Mouse (Mus musculus): Measurements from ENCODE around the gene Dok5. TPM values are rescaled to one million over a fixed set of nuclear protein-coding genes. Genes with fewer than 3 reads are reported as not detected.

The Dok5 gene
- total RNA-seq, 2 experiments from 2014 or later, result 0.36 to 0.96 TPM

DNA sequence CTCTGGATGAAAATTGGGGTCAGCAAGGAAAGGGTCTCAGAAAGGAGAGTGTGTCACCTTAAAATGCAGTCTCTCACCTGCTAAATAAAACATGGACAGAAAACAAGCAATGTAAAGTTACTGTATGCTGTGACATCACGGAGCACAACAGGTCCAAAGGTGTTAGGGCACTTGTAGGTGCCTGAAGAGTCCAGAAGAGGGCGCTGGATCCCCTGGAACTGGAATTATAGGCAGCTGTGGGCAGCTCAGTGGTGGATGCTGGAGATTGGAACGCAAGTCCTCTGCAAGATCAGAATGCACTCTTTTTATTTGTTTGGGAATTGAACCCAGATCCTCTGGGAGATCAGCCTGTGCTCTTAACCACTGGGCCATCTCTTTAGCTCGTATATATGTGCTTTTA lies 129.0 kb downstream of the Dok5 start:
- DNase-seq, result peak in 1 of 2 experiments; percentile 12

- DNase-seq, result no peak
These were observed 131.2 kb downstream of the Dok5 start for GRCm38 (mm10) chr2:170862799-170863198.

GRCm38 (mm10) chr2:170863201-170863600 lies 131.6 kb downstream of the Dok5 start:
- DNase-seq, result no peak

DNA sequence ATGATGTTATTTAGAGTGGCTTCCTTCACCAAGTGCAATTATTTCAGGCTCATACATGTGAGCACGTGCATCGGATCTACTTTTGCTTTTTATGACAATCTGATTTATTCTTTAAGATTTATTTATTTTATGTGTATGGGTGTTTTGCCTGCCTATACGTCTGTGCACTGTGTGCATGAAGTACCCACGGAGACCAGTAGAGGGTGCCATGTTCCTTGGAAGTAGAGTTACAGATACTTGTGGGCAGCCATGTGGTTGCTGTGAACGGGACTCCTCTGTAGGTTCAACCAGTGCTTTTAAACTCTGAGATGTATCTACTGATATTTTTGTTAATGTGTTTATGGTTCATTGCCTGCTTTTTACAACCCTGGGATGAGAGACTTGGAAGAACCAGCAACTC lies 132.4 kb downstream of the Dok5 start:
- DNase-seq, result no peak

- no peak for DNase-seq
These were observed 133.2 kb downstream of the Dok5 start for GRCm38 (mm10) chr2:170864820-170865219.

GRCm38 (mm10) chr2:170870566-170870965 lies 139.0 kb downstream of the Dok5 start:
- peak; percentile 38 to 47 for DNase-seq

DNA sequence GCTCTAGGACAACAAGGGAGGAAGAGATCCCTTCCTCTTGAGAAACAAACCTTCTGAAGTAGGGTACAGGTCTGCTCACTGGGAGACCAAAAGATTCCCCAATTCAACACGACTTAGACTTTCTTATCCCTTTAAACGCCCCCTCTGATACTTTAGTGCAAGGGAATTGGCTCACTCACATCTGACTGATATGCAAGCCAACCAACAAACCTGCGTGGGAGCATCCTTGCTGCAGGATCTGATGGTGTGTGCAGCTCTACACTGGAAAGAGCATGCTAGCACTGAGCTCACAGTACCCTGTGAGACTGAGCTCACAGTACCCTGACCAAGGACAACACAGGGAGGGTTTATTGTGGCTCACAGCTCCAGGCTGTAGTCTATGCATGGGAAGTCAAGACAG lies 139.9 kb downstream of the Dok5 start:
- DNase-seq, result no peak

DNA sequence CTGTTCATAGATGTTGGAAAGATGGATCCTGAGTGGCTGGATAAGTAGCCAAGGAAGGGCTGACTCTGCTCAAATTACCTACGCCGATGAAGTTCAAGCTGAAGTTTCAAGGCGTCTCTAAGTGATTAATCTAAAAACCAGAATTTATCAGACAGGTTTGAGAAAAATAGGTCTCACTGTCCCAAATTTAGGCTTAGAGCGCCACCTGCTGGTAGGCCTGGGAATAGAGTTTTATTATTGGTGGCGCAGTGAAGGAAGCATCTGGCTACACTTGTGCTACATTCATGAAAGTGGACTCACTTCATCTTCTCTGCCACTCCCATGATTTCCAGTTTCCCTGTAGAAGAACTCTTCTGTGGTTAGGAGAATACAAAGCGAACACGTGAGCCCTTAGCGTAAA lies 141.8 kb downstream of the Dok5 start:
- DNase-seq, result peak; percentile 80 to 81

DNA sequence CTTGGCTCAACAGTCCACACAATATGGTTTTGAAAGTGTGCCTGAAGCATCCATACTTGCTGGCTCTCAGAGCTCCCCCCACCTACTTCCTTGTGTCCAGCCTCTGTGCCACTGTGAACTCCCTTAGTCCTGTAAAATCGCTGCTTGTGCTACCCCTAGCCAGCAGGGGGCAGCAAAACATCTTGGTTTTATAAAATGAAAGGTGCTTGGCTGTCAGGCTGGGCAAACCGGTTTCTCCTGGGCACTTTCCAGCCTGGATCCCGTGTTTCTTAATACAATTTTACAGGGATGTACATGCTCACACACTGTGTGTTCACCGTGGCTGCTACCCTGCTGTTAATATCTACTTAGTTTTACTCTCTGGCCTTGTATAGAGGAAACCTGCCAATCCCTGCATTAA lies 145.9 kb downstream of the Dok5 start:
- DNase-seq, result peak; percentile 80 to 81

GRCm38 (mm10) chr2:170877936-170878335 lies 146.3 kb downstream of the Dok5 start:
- no peak for DNase-seq

GRCm38 (mm10) chr2:170884209-170884801 lies 152.7 kb downstream of the Dok5 start:
- no peak for DNase-seq

GRCm38 (mm10) chr2:170887984-170888383 lies 156.4 kb downstream of the Dok5 start:
- DNase-seq, result no peak

- DNase-seq, result no peak
These were observed 163.5 kb downstream of the Dok5 start for GRCm38 (mm10) chr2:170895096-170895495.

DNA sequence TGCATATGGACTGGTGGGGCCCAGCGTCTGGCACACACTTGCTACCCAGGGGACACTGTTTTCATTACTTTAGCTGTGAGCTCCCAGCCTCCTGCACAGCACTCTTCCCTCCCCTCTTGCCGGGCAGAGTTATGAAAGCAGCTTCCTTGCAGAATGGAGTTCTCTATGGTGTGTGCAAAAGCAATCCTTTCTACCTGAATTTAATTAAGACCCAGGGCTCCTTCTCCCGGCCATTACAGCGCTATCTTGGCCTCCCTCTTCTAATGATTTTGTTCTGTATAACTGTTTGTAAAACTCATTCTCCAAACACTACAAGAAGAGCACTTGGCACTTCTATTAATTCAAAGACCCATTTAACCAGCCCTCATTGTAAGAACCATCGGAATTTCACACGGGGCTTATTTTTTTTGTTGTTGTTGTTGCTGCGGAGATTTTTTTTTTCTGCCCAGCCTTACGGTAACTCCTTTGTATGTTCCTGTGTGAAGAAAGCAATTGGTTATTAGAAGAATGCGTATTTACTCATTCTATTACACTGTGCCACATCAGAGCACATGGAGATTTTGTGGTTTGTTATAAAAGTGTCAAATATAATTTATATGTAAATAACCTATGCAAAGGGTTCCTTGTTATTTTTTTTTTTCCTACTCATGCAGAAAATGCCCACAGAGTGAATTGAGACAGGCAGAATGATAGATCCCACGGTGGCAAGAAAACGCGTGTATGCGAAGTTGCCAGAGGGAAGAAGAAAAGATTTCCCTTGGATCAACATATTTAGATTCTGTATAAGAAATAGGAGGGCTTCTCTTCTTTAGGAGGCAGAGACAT lies 170.8 kb downstream of the Dok5 start:
- DNase-seq, result no peak

DNA sequence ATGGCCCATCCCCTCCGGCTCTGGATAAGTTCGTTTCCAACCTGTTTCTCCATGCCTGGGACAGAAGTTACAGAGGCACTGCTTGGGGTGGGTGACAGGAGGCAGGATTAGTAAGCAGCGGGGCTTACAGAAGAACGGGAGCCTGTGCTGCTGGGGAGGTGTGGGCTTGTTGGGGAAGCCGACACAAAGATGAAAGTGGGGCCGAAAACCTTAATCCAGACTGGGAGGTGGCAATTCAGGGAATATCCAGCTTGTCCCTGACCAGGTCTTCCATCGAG lies 171.4 kb downstream of the Dok5 start:
- no peak for DNase-seq

DNA sequence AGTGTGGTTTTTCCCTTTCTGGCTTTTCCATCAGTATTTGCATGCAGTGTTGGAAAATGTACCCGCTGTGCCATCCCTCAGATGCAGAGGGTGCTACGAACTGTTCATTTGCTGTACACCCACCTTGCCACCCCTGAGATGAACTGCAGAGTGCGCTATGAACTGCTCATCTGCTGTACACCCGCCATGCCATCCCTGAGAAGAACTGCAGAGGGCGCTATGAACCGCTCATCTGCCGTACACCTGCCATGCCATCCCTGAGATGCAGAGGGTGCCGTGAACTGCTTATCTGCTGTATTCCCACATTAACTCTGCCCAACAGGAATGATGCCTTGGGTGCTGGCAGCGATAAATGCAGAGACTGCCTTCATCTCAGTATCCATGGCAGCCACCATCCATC lies 171.8 kb downstream of the Dok5 start:
- no peak for DNase-seq

DNA sequence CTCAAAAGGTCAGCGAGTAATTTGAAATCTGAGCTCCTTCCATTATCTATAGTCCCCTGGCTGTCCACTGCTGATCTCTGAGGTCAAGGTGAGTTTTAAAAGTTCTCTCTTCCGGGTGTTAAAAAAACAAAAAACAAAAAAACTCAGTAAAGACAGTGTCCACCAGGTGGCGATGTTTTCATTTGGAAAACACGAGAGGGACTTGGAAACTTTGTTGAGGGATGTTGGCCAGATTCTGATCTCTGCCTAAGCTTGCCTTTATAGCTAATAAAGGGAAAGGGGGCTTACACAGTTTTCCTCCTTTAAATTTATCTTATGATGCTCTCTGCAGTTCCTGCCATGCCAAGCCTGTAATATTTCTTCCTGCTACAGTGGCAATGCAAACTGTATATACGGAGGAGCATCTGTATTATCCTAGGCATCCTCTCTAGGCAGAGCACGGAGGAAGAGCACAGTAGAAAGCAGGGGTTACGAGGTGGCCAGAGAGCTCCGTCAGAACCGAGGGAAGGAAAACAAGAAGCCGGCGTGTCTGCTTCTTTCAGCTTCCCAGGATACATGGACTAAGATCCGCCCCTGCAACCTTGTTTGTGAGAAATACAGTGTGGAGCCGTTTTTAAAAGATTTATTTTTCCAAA lies 181.1 kb downstream of the Dok5 start:
- peak; percentile 11 to 45 for DNase-seq

DNA sequence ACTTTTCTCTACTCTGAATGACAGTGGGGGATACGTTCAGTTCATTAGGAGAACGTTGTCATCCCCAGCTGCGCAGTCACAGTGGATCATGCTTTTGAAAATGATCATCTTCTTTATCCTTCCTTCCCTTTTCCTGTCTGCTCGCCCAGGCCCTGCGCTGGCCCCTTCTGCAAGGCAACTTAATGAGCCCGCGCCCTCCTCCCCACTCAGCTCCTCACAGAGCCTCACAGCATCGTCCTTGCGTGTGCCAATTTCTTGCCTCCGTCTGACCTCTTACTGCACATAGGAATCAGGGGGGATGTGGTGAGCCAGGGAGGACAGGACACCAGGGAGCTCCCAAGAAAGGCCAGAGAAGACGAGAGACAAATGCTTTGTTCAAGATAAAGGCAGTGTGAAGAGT lies 182.3 kb downstream of the Dok5 start:
- DNase-seq, result no peak

DNA sequence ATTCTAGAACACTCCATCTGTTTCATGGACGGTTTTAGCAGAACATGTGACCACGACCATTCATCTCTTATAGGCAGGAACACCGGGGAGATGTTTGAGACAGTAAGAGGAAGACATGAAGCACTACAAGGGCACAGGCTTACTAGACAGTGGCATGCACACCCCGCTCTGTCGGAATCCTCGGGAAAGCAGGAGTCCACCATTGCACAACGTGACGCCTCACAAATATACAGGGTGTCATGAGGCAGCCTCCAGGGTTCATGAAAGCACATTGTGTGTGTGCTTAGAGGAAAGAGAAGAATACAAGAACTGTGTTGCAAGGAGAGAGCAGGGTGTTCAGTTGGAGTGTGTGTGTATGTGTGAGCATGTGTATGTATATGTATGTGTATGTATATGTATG lies 184.0 kb downstream of the Dok5 start:
- DNase-seq, result no peak

DNA sequence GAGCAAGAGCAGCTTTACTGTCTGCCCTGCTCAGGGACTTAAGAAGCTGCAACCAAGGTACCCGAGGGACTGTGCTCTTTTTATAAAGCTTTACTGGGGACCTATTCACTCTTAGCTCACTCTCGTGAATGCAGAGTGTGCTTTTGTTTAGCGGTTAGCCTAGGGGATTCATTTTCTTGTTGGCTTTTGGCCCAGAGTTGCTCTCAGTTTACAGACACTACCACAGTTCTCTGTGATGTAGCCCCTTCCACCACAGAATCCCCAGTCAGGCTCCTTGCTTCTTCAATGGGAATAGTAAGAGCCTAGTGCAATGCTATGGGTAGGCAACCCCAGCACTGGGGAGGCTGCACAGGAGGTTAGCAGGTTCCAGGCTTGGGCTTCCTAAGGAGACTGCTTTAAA lies 190.7 kb downstream of the Dok5 start:
- no peak for DNase-seq

- no peak for DNase-seq
These were observed 192.5 kb downstream of the Dok5 start for GRCm38 (mm10) chr2:170924131-170924530.

DNA sequence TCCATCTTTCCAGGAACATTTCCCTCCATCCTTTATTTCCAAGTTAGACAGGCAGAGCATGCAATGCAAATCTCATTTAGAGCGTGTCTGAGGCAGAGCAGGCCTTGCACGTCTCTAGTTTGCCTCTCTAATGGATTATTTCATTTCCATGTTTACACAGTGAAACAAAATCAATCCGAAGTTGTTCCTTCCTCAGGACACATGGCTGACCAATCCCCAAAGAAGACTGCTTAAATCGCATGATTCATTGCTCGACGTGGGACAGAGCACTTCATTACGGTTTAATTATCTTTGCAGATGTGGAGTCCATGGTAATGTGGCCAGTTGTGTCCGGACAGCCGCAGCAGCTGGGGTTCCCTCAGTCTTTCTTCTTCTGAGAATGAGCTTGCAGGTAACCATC lies 194.6 kb downstream of the Dok5 start:
- no peak for DNase-seq

All from adrenal gland, postnatal 36 days (tissue).